Mouse (Mus musculus): ENCODE data around the gene Rtel1.

GRCm38 (mm10) chr2:181385885-181386284, 66.3 kb downstream of the Rtel1 start:
- TF ChIP-seq CTCF (IDR thresholded peaks at IDR 0.05; ENCODE audit: borderline replicate concordance, control insufficient read depth, extremely low read depth, insufficient read depth, low read length, poor library complexity) (no peak), POLR2A (IDR thresholded peaks at IDR 0.05; ENCODE audit: control insufficient read depth, extremely low read depth, insufficient read depth, low read length, poor library complexity) (no peak)
